23 mouse cellular contexts compared by ENCODE assay signal in the genomic region with DNA sequence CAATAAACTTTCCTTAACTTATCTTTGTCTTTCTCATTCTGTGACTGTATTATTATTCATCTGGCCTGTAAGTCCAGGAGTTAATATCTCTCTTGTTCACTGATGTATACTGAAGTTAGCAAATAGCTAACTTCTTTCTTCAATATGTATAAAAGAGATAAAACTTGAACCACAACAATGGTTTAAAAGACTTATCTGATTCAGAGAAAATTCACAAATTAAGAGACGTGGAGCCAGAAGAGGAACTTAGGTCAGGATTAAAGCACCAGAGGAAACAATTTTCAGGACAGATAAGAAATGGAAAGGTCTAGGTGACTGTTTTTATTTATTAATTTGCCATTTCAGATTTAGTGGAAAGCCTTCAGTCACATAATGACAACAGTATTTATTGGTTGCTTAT.
A peak's percentile ranks its signal among the peaks of the same experiment; 100 is the strongest.
DNase-seq lines count a peak whose midpoint lies in the region; ATAC-seq and TF ChIP-seq lines count a peak whose summit lies in the region.
"Had no signal": no experiment of that assay in that cellular context is flagged by ENCODE, and none has a peak within 500 bp of the region (broad histone marks: within the 10 kb centered on the region; RNA-seq: fewer than 3 reads in every experiment).

No protein-coding gene starts in this region.

- no peak overlapping the region for H3K27ac ChIP-seq in MEL (ENCODE audit: control insufficient read depth, low read depth, low read length)

- intact Hi-C loops in left cerebral cortex, postnatal 10 days (cut with DNase I) = no loop called here

- peaks cover 5 to 6% of the 10 kb centered on the region in 2 experiments; a peak in 2 of 4 replicates for H3K4me1 ChIP-seq in MEL (ENCODE audit: control insufficient read depth in 1 of 2, insufficient read depth in 2 of 2, low read length in 2 of 2)
- no peaks in the 10 kb centered on the region for H3K4me1 ChIP-seq in lung, adult 2 months (ENCODE audit: control insufficient read depth, insufficient read depth, low read length)

- TF ChIP-seq CTCF in MEL (IDR thresholded peaks at IDR 0.05 in 2 of 3, conservative IDR thresholded peaks at IDR 0.05 in 1 of 3; ENCODE audit: control insufficient read depth in 1 of 3, insufficient read depth in 1 of 3, low read depth in 2 of 3, low read length in 3 of 3, poor library complexity in 1 of 3, severe bottlenecking in 1 of 3) = no peak
- no peak for TF ChIP-seq CTCF in lung, adult 2 months (IDR thresholded peaks at IDR 0.05; ENCODE audit: insufficient read depth, low read length)

- DNase-seq in MEL (ENCODE audit: low read depth, low spot score) (peak; percentile 60), MEL-GATA-1-ER (ENCODE audit: extremely low read depth, low read depth) (peak; percentile 37)
- no peak for DNase-seq in thymus, postnatal 10 days (ENCODE audit: low spot score in 2 of 2)
- DNase-seq in left cerebral cortex, postnatal 10 days (ENCODE audit: extremely low spot score in 1 of 2, low spot score in 2 of 2) = no peak
- no peak for DNase-seq in lung, adult 2 months
- DNase-seq: adrenal gland, adult 2 months; adrenal gland, adult 8-10 months; adrenal gland, postnatal 10 days; adrenal gland, postnatal 14 days; adrenal gland, postnatal 25 days; adrenal gland, postnatal 36 days; B cell, adult 2 months; cerebellum, adult 11 months; cerebellum, adult 11-12 months; cerebellum, adult 18-20 months; cerebellum, adult 2 months; cerebellum, adult 8-10 months had no signal

- TF ChIP-seq RAD21 in MEL (IDR thresholded peaks at IDR 0.05; ENCODE audit: low read depth, low read length) = no peak

- H3K9ac ChIP-seq in MEL (ENCODE audit: control insufficient read depth, low read depth, low read length, poor library complexity, severe bottlenecking) = no peak overlapping the region

- no peaks in the 10 kb centered on the region for H3K27me3 ChIP-seq in MEL (ENCODE audit: control insufficient read depth in 1 of 2, insufficient read depth in 2 of 2, low read length in 2 of 2)
- H3K27me3 ChIP-seq: CH12.LX, Patski had no signal

- H3K9me3 ChIP-seq in MEL (replicated peaks; ENCODE audit: insufficient read depth, low read length) = no peaks in the 10 kb centered on the region
- H3K9me3 ChIP-seq: G1E had no signal

- 0 out of 2 replicates have a peak, but pooled peaks have one; percentile 22 for ATAC-seq in common myeloid progenitor, adult 5-6 weeks (replicated peaks; ENCODE audit: low read depth, poor library complexity, severe bottlenecking)
- ATAC-seq: activated CD4-positive, CD25-positive, alpha-beta regulatory T cell, adult 4 months; CD4-positive, CD25-positive, alpha-beta regulatory T cell, adult 4 months; Patski had no signal

- TF ChIP-seq POLR2A in MEL (IDR thresholded peaks at IDR 0.05; ENCODE audit: control insufficient read depth in 1 of 2, insufficient read depth in 1 of 2, low read depth in 1 of 2, low read length in 2 of 2, poor library complexity in 1 of 2) = no peak
- no peak for TF ChIP-seq POLR2A in lung, adult 2 months (IDR thresholded peaks at IDR 0.05; ENCODE audit: borderline replicate concordance, extremely low read depth, low read depth, low read length)

- no peaks in the 10 kb centered on the region for H3K79me2 ChIP-seq in MEL (ENCODE audit: control insufficient read depth, insufficient read depth, low read length, poor library complexity)

- TF ChIP-seq EP300 in MEL (IDR thresholded peaks at IDR 0.05; ENCODE audit: low read depth in 1 of 2, low read length in 2 of 2) = peak; percentile 83 to 87

- H3K4me3 ChIP-seq in MEL (ENCODE audit: control insufficient read depth in 1 of 2, insufficient read depth in 1 of 2, low read depth in 2 of 2, low read length in 2 of 2) = no peak overlapping the region
- H3K4me3 ChIP-seq in lung, adult 2 months (replicated peaks; ENCODE audit: extremely low read depth, low read depth, low read length) = no peak overlapping the region

- peaks cover 0 to 5% of the 10 kb centered on the region in 2 experiments; a peak in 2 of 4 replicates for H3K36me3 ChIP-seq in MEL (ENCODE audit: control insufficient read depth in 1 of 2, insufficient read depth in 2 of 2, low read length in 2 of 2)
- H3K36me3 ChIP-seq: G1E had no signal

- WGBS in lung, adult 2 months = 55% methylated on average over 1 of the region's 1 CpGs

TF ChIP-seq in MEL, 35 proteins besides CTCF, POLR2A, EP300 and RAD21:
- no peak for TF ChIP-seq NELFE (IDR thresholded peaks at IDR 0.05; ENCODE audit: low read depth, low read length)
- peak; percentile 89 for TF ChIP-seq TCF12 (IDR thresholded peaks at IDR 0.05; ENCODE audit: low read depth, low read length)
- no peak for TF ChIP-seq MAX (IDR thresholded peaks at IDR 0.05; ENCODE audit: low read length)
- no peak for TF ChIP-seq MAFK (IDR thresholded peaks at IDR 0.05; ENCODE audit: borderline replicate concordance, low read depth, low read length)
- peak; percentile 89 for TF ChIP-seq RCOR1 (IDR thresholded peaks at IDR 0.05; ENCODE audit: low read depth, low read length)
- TF ChIP-seq GATA1 (IDR thresholded peaks at IDR 0.05; ENCODE audit: low read depth, low read length) = peak; percentile 91
- TF ChIP-seq ETS1 (IDR thresholded peaks at IDR 0.05; ENCODE audit: low read depth, low read length) = peak; percentile 68

Comparison
In these comparisons a context has a peak if more than half of its experiments do, and no peak if none do; other contexts are left out.
1. DNase-seq: peak in MEL (single experiment) and MEL-GATA-1-ER (single experiment); none in thymus, postnatal 10 days (0 of 2), left cerebral cortex, postnatal 10 days (0 of 2) and lung, adult 2 months (single experiment).